Mouse (Mus musculus): Measurements from ENCODE around the gene Arl6ip1.
A peak's percentile ranks its signal among the peaks of the same experiment; 100 is the strongest.

Arl6ip1 gene

DNA sequence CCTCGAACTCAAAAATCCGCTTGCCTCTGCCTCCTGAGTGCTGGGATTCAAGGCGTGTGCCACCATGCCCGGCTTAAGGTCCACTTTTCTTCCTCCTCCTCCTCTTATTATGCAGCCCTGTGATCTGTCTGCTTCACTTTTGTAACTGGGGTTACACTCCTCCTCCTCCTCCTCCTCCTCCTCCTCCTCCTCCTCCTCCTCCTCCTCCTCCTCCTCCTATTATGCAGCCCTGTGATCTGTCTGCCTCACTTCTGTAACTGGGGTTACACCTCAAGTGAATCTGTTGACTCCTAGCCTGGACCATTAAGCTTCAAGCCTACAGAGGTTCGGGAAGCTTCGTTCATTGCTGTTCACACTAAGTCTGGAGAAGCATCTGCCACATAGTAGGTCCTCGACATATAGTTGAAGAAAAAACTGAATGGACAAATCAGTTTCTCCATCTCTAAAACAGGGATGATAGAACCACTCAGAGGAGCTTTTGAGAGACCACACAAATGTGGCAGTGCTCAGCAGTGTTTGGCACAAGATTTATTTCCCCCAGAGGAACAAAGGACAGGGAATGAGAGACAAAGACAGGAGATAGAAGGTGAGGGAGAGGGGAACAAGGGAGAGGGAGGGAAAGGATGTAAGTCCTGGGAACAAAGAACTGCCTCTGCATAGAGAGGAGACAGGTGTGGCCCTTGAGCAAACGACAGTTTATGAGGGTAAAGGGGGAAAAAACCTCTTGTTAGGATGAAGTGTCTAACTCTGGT lies 12.5 kb downstream of the Arl6ip1 start:
- DNase-seq (ENCODE audit: low read depth, low spot score): peak; percentile 50

DNA sequence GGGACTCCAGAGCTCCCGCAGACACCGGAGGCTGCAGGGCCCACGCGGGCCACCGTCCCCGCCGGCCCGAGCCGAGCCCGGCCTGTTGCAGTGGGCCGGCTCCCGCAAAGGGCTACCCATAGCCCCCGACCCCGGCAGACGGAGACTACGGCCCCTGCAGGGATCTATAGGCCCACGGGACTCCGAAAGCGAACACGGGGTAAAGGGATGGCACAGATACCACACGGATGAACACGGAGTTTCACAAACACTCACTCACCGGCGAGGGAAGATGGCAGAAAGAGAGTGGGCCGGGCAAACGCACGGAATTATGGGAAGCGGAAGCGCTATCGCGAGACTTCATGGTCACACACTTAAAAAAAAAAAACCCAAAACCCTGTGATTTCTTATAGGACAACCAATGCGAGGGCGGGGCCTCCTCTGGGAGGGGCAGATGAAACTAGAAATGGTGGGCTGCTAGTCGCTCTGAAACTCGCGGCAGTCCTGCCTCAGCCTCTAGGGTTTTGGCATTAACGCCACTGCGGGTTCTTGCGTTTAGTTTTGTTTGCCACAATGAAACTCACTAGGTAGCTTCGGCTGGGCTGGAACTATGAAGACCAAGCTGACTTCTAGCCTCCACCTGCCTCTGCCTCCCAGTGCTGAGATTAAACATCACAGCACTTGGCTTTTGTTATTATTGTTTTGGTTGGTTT lies 13.4 kb downstream of the Arl6ip1 start, which contains the start of gene Rps15a:
Gene Rps15a, minus strand, starts transcription at position 312 of the 692 bp plus-strand sequence.
- peak; percentile 97 for DNase-seq (ENCODE audit: low read depth, low spot score)

DNA sequence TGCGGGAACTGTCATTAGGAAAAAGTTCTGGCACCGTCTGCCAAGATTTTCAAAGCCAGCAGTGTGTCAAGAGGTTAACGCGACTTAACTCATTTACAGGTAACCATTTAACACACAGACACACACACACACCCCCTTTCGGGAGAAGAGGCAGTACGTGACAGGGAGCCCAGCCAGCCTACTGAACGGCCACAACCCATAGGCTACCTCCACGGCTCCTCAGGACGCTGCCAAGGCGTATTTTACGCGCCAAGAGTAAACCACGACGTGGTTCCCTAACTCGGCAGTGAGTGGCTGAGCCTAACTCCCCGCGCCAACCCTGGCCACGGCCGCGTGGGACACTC lies 14.0 kb downstream of the Arl6ip1 start:
- DNase-seq (ENCODE audit: low read depth, low spot score): no peak

DNA sequence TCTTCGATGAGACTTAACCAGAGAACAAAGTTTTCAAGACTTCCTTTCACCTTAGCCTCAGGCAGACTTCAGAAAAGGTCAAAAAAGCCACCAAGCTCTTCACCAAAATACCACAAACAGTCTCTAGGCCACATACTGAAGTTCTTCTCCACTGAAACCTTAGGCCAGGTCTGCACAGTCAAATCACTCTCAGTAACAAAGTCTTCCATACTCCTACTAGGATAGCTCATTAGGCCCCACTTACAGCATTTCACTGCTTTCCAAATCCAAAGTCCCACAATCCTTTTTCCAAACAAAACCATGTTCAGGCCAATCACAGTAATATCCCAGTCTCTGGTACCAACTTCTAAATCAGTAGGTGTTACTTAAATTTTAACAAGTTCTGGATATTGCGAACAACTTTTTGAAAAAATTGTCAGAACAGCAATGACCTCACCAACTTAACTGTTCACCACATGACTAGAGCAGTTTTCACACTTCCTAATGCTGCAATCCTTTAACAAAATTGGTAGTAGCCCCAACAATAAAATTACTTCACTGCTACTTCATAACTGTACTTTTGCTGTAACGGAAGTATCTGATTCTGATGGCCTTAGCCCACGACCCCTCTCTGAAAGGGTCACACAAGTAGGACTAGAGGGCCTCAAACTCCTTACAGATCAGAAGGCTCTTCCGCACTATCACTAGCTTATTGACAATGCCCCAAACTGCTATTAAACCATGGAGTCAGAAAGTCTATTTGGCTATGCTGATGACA lies 15.7 kb downstream of the Arl6ip1 start:
- DNase-seq (ENCODE audit: low read depth, low spot score): no peak

DNA sequence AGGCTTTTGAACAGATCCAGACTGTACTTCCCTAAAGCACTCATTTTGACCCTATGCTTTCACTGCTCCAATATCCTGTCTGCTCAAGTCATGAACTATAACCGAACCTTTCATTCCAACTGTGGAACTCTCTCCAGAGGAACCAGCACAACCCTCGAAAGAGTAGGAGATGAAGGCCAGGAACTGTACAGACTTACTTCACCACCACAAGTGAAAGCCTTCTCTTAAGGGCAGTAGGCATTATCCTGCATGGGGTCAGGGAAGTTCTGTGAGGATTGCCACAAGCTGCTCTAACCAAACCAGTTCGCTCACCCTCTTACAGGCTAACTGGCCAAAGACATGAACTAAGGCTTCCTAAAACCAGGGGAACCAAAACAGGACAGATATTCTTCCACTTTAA lies 18.3 kb downstream of the Arl6ip1 start:
- DNase-seq (ENCODE audit: low read depth, low spot score): no peak

DNA sequence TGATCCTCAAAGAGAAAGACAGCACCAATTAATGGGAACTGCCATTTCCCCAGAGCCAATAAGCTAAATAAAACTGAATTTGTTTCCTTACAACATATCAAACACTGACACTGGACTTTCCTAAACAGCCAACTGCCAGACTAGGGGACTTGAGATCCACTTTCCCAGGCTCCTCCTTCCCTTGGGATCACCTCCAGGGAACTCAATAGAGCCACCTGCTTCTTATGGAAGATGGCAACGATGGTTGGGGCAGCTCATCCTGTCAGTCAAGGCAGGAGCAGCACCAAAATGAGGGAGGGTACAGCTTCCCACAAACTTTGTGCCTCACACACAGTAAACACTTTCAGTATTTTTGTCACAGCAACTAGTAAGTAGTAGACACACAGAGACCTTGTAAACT lies 21.8 kb downstream of the Arl6ip1 start:
- DNase-seq (ENCODE audit: low read depth, low spot score): no peak

DNA sequence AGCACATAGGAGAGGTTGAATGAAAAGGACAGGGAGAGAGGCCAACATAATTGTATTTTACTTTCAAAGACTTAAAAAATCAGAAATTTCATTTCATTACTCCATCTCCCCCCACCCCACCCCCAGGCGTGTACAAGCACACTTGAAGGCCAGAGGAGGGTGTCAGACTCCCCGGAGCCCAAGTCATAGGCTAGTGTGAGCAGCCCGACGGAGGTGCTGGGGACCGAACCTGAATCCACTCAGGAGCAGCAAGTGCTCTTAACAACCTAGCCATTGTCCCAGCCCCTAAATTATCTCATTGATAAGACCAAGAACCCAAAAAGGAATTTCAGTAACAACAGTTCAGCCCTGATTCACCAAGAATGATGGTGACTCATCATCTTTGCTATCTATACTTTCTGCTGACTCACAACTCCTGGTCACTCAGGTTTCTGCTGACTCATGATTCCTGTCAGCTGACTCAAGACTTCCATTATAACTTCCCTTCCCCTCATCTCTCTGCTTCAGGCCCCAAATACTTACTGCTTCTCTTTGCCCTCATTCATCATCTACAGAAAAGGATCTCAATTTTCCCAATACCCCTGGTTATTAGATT lies 24.9 kb downstream of the Arl6ip1 start:
- peak; percentile 41 for DNase-seq (ENCODE audit: low read depth, low spot score)

DNA sequence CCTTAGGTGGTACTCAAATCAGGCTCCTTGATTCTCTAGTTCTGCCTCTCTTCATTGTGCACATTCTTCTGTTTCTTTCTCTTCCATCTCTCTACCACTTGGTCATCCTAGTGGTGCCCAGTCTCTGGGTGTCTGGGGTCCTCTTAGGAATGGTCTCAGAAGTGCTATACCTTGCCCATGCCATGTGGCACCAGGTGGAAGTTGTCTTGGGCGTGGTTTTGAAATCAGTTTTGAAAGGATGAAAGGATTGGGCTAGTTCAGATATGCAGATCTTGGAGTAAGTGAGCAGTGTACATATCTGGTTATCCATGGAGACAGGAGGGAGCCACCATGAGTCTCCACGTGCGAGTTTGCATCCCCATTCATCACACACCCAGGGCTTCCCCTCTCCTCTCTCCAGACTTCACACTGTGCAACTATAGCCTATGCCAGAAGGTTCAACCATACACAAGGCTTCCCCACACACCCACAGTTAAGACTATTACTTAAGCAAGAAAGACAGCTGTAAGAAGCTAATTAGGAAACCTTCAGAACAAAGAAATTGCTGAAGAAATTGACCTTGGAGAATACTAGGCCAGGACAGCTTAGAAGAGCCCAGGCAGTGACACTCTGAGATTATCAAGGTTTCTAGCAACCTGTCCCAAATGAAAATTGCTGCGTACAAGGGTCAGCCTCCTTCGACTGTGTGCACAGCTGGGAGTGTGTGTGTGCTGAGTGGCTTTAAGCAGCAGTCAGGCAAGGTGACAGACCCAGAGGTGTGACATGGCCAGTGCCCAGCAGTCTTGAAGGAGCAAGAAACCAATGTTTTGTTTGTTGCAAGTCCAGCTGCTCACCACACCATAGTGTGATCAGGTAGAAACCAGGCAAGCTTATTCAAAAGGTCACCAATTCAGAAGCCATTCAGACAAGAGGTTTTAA lies 25.7 kb downstream of the Arl6ip1 start:
- DNase-seq (ENCODE audit: low read depth, low spot score): no peak

DNA sequence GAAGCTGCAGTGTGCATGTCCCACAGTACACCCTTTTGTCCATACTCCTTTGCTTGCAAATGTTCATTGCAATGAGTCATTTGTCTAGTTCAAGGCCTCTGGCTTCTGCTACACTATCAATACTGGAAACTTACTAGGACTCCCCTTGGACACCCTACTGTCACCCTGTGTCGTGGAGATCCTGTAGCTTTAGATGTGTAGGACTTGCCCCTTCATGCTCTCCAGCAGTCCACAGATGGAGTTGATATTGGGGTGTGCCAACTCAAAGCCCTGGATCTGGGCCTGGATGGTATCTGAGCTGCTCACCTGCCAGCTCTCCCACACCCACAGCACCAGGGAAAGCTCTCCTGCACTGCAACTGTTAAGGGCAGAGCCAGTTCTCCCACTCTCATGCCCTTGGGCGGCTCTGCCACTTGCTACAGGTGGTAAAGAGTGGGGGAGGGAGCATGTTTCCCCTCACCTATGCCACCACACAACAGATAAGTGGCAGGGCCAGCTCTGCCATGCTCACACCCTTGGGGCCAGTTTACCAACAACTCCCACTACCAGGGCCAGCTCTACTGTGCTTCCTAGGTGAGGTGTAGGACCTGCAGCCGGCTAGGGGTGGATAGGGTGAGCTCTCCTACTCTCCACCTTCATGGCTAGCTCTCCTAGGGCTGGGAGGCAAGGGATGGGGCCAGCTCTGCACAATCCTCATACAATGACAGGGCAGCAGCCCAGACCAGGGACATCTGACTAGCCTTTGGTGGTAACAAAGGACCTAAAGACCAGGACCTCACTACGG lies 26.6 kb downstream of the Arl6ip1 start:
- DNase-seq (ENCODE audit: low read depth, low spot score): no peak

DNA sequence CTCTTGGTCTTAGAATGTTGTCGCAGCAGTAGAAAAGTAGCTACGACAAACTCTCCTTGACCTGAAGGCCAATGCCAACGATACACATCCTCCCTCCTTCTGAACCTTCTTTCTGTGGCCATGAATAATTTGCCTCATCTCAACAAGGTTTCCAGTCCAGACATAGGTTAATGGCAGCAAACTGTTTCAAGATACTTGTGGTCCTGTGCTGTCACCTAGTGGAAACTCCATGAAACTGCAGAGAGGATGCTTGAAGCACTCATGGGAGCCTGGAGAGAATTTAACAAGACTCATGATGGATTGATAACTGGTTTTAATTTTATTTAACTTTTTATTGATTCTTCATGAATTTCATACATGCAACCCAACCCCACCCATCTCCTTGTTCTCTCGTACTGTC lies 27.2 kb downstream of the Arl6ip1 start:
- DNase-seq (ENCODE audit: low read depth, low spot score): peak; percentile 80

DNA sequence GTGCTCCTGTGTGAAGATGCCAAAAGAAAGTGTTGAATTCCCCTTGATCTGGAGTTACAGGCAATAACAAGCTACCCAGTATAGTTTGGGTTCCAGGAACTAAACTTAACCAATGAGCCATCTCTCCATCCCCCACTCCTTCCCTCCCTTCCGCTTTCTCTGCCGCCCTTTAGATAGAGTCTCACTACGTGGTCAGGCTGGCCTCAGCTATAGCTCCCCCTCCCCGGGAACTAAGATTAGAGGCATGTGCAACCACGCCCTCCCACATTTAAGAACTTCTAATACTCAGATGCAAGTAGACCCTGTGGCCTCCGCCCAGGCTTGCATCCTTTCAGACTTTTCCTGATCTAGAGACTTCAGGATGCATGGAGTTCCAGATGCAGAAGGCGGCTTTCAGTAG lies 31.8 kb downstream of the Arl6ip1 start:
- no peak for DNase-seq (ENCODE audit: low read depth, low spot score)

DNA sequence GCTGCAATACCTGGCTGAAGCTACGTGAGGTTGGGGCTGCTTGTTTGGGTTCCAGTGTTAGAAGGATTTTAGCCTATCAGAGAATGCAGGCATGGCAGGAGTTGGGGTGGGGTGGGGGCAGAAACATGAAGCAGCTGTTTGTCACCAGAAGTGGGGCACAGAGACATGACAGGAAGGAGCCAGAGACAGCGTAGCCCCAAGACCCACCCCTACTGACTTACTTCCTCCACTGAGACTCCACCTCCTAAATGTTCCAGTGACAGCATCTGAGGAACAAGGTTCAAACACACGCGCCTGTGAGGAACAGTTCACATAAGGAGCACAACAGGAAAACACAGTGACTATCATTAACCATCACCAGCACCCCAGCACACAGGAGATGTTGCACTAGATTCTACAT lies 49.5 kb downstream of the Arl6ip1 start:
- DNase-seq (ENCODE audit: low read depth, low spot score): no peak

DNA sequence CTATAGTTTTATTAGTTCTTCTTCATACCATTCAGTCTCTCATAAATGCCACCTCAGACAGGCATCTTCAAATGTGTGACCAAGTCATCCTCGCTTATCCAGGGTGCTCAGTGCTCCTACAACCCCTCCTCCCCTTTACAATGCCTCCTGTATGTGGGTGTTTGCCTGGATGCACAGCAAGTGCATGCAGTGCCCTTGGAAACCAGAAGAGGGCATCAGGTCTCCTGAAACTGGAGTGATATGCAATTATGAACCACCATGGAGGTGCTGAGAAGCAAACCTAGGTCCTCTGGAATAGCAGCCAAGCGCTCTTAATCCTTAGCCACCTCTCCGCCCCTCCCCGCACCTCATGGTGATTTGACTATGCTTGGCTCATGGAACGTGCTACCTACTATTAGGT lies 50.4 kb downstream of the Arl6ip1 start:
- DNase-seq (ENCODE audit: low read depth, low spot score): no peak
